Mouse (Mus musculus) stomach, embryonic 14.5 days (tissue): ENCODE results near the gene Sh3pxd2a. TPM values are rescaled to one million over a fixed set of nuclear protein-coding genes. Genes with fewer than 3 reads are reported as not detected.

ENCODE experiments used
- ATAC-seq: fragments of 200-750 bp; cut with Nextera tagmentation; 2 replicates; pipeline ENCODE4 v1.8.0; 2017; ENCODE audit warnings: low read depth, moderate TSS enrichment; ENCODE audit not compliant: insufficient number of reproducible peaks, insufficient read depth, low FRiP score
- H3K27ac ChIP-seq: fragments of 300-500 bp; sonication (generic); 2 replicates; pipeline ENCODE4 v1.5.1; 2014; ENCODE audit warnings: mild to moderate bottlenecking, low read length, moderate library complexity, mixed read lengths
- H3K27me3 ChIP-seq: fragments of 300-500 bp; sonication (generic); 2 replicates; pipeline ENCODE4 v1.6.1; 2014; ENCODE audit warnings: low read length, control low read depth, mixed read lengths; ENCODE audit not compliant: control insufficient read depth, insufficient read depth
- H3K36me3 ChIP-seq: fragments of 300-500 bp; sonication (generic); 2 replicates; pipeline ENCODE4 v1.6.1; 2014; ENCODE audit warnings: mild to moderate bottlenecking, control low read depth, low read length, moderate library complexity, mixed read lengths; ENCODE audit not compliant: control insufficient read depth, insufficient read depth
- H3K4me1 ChIP-seq: fragments of 300-500 bp; sonication (generic); 2 replicates; pipeline ENCODE4 v1.6.1; 2014; ENCODE audit warnings: low read length, control low read depth, mixed read lengths; ENCODE audit not compliant: control insufficient read depth, insufficient read depth
- H3K4me2 ChIP-seq: fragments of 300-500 bp; sonication (generic); replicated peaks from 2 replicates; pipeline ENCODE4 v1.6.1; 2014; ENCODE audit warnings: low read depth, low read length, control low read depth
- H3K4me3 ChIP-seq: fragments of 300-500 bp; sonication (generic); 2 replicates; pipeline ENCODE4 v1.5.1; 2014; ENCODE audit warnings: low read depth, low read length, control low read depth
- H3K9ac ChIP-seq: fragments of 300-500 bp; sonication (generic); replicated peaks from 2 replicates; pipeline ENCODE4 v1.6.1; 2014; ENCODE audit warnings: low read depth, mild to moderate bottlenecking, control low read depth, low read length, moderate library complexity, mixed read lengths
- H3K9me3 ChIP-seq: fragments of 300-500 bp; sonication (generic); 2 replicates; pipeline ENCODE4 v1.6.1; 2016; ENCODE audit warnings: low read depth, low read length, control low read depth; ENCODE audit not compliant: control insufficient read depth
- WGBS: fragments of 180-500 bp; shearing (Covaris S2); extraction: QIAGEN DNeasy Blood & Tissue Kit; methylation state at CpG from one replicate; pipeline ENCODE4 v1.1.7; 2014; 5-methylcytosine and 5-hydroxymethylcytosine counted together
- polyA plus RNA-seq: library from polyadenylated mRNA; unstranded; fragments of >200 nt; fragmentation: Nextera tagmentation; extraction: Ambion mirVana; gene quantifications from 2 replicates; pipeline ENCODE4 v1.2.1, GENCODE M21; 2014

Sh3pxd2a gene
- polyA plus RNA-seq, 1 experiment from 2014 or later, result 13.7 TPM

DNA sequence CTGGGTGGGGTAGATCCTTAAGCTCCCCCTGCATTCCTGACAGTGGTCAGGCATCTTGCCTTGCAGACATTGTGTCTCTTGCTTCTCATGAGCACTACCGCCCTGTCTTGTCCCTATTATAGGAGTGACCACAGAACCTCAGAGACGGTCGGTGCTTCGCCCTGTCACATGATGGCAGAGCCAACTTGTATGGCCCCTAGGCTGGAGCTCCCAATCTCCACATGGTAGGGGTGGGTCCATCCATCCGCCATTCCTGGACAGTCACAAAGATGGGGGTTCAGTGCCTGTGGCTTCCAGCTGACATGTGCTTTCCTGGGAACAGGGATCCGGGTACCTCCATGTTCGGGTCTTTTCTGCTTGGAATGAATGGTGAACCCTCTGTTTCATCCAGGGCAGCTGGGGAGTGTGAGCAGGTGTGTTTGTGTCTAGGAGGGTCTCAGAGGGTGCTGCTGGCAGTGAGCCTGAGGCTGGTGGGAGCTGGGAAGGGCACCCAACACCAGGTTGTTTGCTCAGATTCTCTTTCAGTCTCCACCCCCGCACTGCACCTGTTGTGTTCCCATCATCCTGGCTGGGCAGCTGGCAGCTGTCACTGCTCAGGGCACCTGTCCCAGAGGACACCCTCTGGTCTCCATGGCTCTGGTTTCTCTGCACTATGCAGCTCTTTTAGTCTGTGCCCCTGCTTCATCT, 241.9 kb downstream of the Sh3pxd2a start:
- ATAC-seq, result 0 out of 2 replicates have a peak, but pooled peaks have one; percentile 4

DNA sequence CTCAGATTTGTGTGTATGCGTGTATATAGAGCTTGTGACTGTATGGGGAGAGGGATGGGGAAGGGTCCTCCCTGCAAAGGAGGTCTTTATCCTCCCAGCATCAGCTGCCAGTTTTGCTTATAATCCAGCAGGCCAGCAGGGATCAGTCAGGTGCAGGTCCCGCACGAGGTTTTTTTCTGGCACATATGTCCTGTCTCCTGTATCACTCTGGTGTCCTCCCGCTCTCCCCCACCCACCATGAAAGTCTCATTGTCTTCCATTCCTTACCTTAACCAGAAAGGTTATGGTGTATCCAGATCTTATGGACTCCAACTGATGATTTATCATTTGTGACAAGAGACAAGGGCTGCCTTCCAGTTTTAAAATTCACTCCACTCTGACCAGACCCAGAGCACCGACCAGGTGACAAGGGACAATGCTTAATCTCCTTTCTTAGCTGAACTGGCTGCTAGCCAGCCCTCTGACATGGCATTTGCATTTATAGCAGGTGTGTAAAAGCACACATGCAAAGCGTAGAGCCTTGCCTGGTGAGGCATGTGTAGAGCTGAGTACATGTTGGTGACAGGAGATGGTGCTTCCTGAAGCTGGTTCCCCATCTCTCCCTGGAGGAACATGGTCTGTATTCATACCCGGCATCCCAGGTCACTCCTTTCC, 242.6 kb downstream of the Sh3pxd2a start:
- Histone ChIP-seq H3K9me3 (no peaks in the 10 kb centered on the region), H3K36me3 (no peaks in the 10 kb centered on the region), H3K27me3 (no peaks in the 10 kb centered on the region), H3K4me2 (no peak overlapping the region), H3K9ac (no peak overlapping the region), H3K27ac (no peak overlapping the region; the same call in 1 of the 2 replicates), H3K4me1 (no peaks in the 10 kb centered on the region), H3K4me3 (no peak overlapping the region)
- no peak for ATAC-seq
- WGBS, result 72% methylated on average over 7 of the region's 7 CpGs

More for the DNA sequence above, 241.9 kb downstream of the Sh3pxd2a start:
- Histone ChIP-seq H3K4me3 (no peak overlapping the region), H3K27ac (no peak overlapping the region; the same call in 1 of the 2 replicates), H3K9me3 (no peaks in the 10 kb centered on the region), H3K4me2 (no peak overlapping the region), H3K27me3 (no peaks in the 10 kb centered on the region), H3K4me1 (no peaks in the 10 kb centered on the region), H3K9ac (no peak overlapping the region), H3K36me3 (no peaks in the 10 kb centered on the region)
- WGBS, result 80% methylated on average over 8 of the region's 8 CpGs

DNA sequence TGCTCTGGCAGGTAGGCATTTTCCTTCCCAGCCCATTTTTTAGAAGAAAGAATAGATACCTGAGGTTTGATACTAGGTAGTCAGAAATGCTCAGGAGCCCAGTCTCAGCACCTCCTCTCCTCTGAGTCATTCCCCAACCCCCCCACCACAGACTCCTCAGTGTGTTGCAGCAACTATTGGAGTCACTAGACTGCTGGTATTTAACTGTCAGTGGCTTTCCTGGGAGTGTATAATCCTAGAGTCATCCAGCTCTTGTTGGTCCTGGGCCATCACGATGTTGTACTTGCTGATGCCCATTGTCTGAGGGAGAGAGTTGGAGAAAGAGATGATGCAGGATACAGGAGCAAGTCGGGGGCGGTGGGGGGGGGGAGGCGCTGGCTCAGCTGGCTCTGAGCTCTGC, 243.2 kb downstream of the Sh3pxd2a start:
- WGBS, result 79% methylated on average over 4 of the region's 4 CpGs
- Histone ChIP-seq H3K27ac (no peak overlapping the region), H3K27me3 (no peaks in the 10 kb centered on the region), H3K9ac (no peak overlapping the region), H3K36me3 (no peaks in the 10 kb centered on the region), H3K4me3 (no peak overlapping the region), H3K4me2 (no peak overlapping the region), H3K9me3 (no peaks in the 10 kb centered on the region), H3K4me1 (no peaks in the 10 kb centered on the region)
- no peak for ATAC-seq

DNA sequence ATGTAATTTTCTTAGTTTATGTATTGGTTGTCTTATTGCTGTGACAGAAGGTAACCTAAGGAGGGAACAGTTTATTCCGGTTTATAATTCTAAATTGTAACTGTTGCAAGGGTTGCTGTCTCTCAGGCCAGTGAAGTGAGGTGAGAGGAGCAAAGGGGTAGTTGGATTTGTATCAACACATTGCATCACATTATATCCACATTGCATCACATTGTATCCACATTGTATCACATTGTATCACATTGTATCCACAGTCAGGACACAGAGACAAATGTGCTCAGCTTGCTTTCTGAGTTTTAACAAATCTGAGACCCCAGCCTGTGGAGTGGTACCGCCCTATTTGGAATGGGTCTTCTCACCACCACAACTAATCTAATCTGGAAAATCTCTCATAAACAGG, 244.0 kb downstream of the Sh3pxd2a start:
- H3K9ac ChIP-seq, result no peak overlapping the region
- WGBS, result 94% methylated on average over 2 of the region's 2 CpGs
- no peak overlapping the region for H3K27ac ChIP-seq
- H3K4me2 ChIP-seq, result no peak overlapping the region
- H3K9me3 ChIP-seq, result no peaks in the 10 kb centered on the region
- no peaks in the 10 kb centered on the region for H3K4me1 ChIP-seq
- H3K4me3 ChIP-seq, result no peak overlapping the region
- no peaks in the 10 kb centered on the region for H3K36me3 ChIP-seq
- ATAC-seq, result no peak
- H3K27me3 ChIP-seq, result no peaks in the 10 kb centered on the region

DNA sequence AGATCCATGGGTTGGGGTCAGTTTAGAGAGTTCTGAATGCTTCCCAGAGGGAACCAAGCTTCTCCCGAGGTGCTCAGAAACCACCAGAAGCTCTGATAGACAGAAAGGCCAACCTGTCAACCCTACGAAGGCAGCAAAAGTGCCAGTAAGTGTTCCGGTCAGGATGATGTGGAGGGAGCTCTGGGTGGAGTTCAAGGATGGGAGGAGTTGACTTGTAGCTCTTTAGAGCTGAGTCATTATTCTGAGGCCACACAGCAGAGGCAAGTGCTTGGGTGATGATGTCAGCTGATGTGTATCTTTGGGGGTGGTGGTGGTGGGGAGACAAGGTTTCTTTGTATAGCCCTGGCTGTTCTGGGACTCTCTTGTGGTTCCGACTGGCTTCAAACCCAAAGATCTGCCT, 244.6 kb downstream of the Sh3pxd2a start:
- ATAC-seq, result no peak
- Histone ChIP-seq H3K9ac (no peak overlapping the region), H3K4me3 (no peak overlapping the region), H3K36me3 (no peaks in the 10 kb centered on the region), H3K27ac (no peak overlapping the region), H3K27me3 (no peaks in the 10 kb centered on the region), H3K4me1 (no peaks in the 10 kb centered on the region), H3K4me2 (no peak overlapping the region), H3K9me3 (no peaks in the 10 kb centered on the region)
- 63% methylated on average over 4 of the region's 4 CpGs for WGBS

DNA sequence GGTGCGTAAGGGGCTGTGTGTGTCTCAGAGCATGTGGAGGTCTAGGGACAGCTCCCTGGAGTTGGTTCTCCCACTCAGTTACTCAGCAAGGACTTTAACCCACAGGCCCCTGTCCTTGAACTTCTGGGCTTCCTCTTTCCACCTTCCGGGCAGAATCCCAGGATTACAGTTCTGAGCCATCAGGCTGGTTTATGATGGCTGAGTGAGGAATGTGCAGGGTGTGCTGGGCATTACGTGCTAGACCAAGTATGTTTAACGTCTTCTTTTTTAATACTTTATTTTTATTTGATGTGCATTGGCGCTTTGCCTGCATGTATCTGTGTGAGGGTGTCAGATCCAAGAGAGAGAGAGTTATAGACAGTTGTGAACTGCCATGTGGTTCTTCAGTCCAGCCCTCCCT, 247.4 kb downstream of the Sh3pxd2a start:
- no peak overlapping the region for H3K4me2 ChIP-seq
- H3K4me3 ChIP-seq, result no peak overlapping the region
- no peaks in the 10 kb centered on the region for H3K36me3 ChIP-seq
- WGBS, result 55% methylated on average over 5 of the region's 5 CpGs
- no peak overlapping the region for H3K27ac ChIP-seq
- H3K27me3 ChIP-seq, result no peaks in the 10 kb centered on the region
- no peak overlapping the region for H3K9ac ChIP-seq
- H3K9me3 ChIP-seq, result no peaks in the 10 kb centered on the region
- ATAC-seq, result no peak
- H3K4me1 ChIP-seq, result no peaks in the 10 kb centered on the region

DNA sequence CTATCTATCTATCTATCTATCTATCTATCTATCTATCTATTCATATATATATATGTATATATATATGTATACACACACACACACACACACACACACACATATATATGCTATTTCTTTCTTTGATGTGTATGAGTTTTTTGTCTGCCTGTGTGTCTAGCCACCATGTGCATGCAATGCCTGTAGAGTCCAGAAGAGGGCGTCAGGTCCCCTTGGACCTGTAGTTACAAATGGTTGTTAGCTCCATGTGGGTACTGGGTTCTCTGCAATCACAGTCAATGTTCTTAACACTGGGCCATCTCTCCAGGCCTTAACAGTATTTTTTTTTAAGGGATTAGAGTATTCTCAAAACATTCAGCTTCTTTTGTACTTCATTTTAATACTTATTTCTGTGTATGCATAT, 250.7 kb downstream of the Sh3pxd2a start:
- Histone ChIP-seq H3K27ac (no peak overlapping the region), H3K9ac (no peak overlapping the region), H3K27me3 (no peaks in the 10 kb centered on the region), H3K36me3 (no peaks in the 10 kb centered on the region), H3K4me2 (no peak overlapping the region), H3K4me1 (no peaks in the 10 kb centered on the region), H3K4me3 (no peak overlapping the region), H3K9me3 (no peaks in the 10 kb centered on the region)
- no peak for ATAC-seq
- 42% methylated on average over 1 of the region's 1 CpGs for WGBS

DNA sequence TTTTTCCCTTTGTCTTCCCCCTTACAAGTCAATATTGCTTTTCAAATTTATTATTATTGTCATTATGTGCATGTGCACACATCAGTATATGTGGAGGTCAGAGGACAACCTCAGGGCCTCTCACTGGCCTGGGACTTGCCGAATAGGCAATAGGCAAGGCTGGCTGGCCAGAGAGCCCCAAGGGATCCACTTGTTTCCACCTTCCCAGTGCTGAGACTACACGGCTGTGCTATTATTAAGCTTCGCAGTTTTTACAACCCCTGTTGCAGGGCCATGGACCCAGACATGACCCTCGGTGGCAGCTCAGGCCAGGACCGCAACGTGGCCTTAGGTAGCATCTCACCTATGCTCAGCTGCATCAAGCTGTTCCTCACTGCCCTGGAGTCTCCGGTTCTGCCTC, 251.8 kb downstream of the Sh3pxd2a start:
- Histone ChIP-seq H3K9ac (no peak overlapping the region), H3K36me3 (no peaks in the 10 kb centered on the region), H3K4me1 (no peaks in the 10 kb centered on the region), H3K27ac (no peak overlapping the region), H3K4me3 (no peak overlapping the region), H3K9me3 (no peaks in the 10 kb centered on the region), H3K4me2 (no peak overlapping the region), H3K27me3 (no peaks in the 10 kb centered on the region)
- 85% methylated on average over 7 of the region's 7 CpGs for WGBS
- no peak for ATAC-seq
